Mouse (Mus musculus): ENCODE results near the gene Grid1. TPM values are rescaled to one million over a fixed set of nuclear protein-coding genes. Genes with fewer than 3 reads are reported as not detected.

Grid1 gene
- polyA plus RNA-seq, 1 experiment: 22.3 TPM

DNA sequence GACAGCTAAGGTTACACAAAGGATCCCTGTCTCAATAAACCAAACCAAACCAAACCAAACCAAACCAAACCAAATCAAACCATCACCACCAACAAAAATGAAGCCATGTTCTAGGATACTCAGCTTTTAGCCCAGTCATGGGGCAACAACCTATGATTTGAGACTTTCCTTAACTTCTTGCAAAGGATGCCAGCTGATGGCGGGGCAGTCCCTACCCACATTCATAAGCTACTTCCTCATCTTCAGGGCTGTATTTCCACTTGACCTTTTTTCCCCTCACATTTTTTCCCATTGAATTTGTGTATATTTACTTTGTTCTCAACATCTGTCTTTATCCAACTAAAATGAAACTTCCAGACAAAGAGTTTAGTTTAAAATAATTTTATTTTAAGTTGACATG is 135.8 kb downstream of the Grid1 start:
- Histone ChIP-seq H3K27ac (ENCODE audit: insufficient read depth, low read length) (no peak overlapping the region), H3K4me1 (ENCODE audit: control insufficient read depth, insufficient read depth, low read length) (peaks cover 10% of the 10 kb centered on the region), H3K4me3 (ENCODE audit: insufficient read depth, low read length) (no peak overlapping the region)
- TF ChIP-seq CTCF (IDR thresholded peaks at IDR 0.05; ENCODE audit: extremely low read depth, insufficient read depth, low read length) (no peak), POLR2A (IDR thresholded peaks at IDR 0.05; ENCODE audit: extremely low read depth, insufficient read depth, low read length) (no peak)

DNA sequence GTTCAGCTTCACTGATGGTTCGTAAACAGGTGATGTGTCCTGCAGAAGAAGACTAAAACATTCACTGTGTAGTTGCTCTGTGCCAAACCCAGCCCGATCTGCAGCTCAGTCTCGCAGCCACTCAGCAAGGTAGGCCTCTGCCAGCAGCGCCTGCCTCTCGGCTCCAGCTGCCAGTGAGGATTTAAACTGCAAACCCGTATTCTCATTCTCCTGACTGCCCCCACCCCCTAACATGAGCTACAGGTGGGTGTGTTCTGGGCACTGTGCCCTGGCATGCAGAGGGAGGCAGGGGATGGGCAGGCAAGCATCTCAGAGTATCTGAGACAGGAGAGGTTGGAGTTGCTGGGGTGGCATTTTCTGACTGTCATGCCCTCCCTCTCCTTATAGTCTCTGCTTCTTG is 140.3 kb downstream of the Grid1 start:
- no peak for TF ChIP-seq POLR2A (IDR thresholded peaks at IDR 0.05; ENCODE audit: extremely low read depth, insufficient read depth, low read length)
- no peak for TF ChIP-seq CTCF (IDR thresholded peaks at IDR 0.05; ENCODE audit: extremely low read depth, insufficient read depth, low read length)
- H3K4me1 ChIP-seq (ENCODE audit: control insufficient read depth, insufficient read depth, low read length): peaks cover 7% of the 10 kb centered on the region
- no peak overlapping the region for H3K27ac ChIP-seq (ENCODE audit: insufficient read depth, low read length)
- H3K4me3 ChIP-seq (ENCODE audit: insufficient read depth, low read length): no peak overlapping the region

DNA sequence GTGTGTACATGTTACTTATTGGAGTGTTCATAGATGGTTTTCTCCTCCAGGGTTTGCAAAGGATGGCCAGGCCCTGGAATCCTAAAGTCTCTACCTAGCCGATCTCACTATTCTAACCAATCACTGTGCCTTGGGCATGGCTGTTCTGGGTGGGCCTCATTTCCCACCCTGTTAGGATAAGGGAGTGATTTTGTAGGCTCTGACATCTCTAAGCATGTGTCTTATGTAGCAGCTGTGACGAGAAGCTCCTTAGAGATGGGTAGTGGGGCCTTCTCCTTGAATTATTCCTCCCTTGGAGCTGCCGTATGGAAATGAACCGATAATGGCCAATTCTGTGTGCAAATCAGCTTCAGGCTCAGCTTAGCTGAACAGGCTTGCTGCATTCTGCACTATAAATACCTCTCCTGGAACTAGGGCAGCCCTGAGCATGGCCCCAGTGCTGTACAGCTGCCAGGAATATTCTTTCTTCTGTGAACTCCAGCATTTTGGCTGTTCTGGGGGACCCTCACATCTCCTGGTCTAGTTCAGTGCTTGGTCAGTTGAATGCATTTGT is 143.8 kb downstream of the Grid1 start:
- no peak overlapping the region for H3K4me3 ChIP-seq (ENCODE audit: insufficient read depth, low read length)
- H3K27ac ChIP-seq (ENCODE audit: insufficient read depth, low read length): no peak overlapping the region
- TF ChIP-seq CTCF (IDR thresholded peaks at IDR 0.05; ENCODE audit: extremely low read depth, insufficient read depth, low read length): no peak
- peaks cover 8% of the 10 kb centered on the region for H3K4me1 ChIP-seq (ENCODE audit: control insufficient read depth, insufficient read depth, low read length)

DNA sequence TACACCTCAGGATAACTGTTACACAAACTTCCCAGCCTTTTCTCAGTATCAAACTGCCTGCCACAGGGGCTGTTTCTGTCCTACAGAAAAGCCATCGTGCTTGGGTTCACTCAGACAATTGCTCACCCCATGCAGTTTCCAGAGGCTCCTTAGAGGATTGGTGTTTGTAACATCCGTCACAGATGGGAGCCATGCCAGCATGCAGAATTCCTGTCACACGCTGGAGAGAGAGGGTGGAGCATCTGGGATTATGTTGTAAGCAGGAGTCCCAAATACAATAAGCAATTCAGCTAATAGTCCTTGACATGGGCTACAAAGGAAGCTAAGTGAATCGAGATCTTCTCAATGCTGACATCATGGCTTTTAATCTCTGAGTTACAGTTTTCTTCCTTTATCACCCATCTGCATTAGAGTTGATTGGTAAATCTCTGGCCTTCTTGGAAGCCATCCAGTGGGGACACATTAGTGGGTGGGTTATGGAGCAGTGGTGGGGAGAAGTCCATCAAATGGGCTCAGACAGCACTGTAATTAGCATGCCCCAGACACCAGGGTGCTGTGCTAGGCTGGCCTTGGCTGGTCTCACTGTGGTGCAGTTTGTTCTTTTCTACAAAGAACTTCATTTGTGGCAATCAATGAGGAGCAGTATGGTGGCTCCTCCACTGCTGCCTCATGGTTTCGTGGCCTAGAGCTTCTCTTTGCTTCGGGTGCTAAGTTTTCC is 149.4 kb downstream of the Grid1 start:
- TF ChIP-seq POLR2A (IDR thresholded peaks at IDR 0.05; ENCODE audit: extremely low read depth, insufficient read depth, low read length) (no peak), CTCF (IDR thresholded peaks at IDR 0.05; ENCODE audit: extremely low read depth, insufficient read depth, low read length) (no peak)
- no peak overlapping the region for H3K27ac ChIP-seq (ENCODE audit: insufficient read depth, low read length)

DNA sequence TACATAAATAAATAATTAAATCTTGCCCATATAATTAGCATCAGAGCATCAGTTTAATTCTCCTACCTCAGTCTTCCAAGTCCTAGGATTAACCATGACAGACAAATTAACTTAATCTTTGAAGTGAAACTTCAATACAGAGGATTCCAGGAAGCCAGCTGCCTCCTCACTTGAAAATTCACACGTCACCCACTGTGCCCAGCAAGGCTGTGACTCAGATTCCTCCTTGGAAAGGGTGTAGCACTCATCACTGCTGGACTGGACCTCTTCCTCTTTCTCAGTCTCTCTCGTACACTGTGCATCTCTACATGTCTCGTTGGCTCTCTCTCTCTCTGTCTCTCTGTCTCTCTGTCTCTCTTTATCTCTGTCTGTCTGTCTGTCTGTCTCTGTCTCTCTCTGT is 153.0 kb downstream of the Grid1 start:
- TF ChIP-seq POLR2A (IDR thresholded peaks at IDR 0.05; ENCODE audit: extremely low read depth, insufficient read depth, low read length): no peak
- no peak for TF ChIP-seq CTCF (IDR thresholded peaks at IDR 0.05; ENCODE audit: extremely low read depth, insufficient read depth, low read length)
- peaks cover 4% of the 10 kb centered on the region for H3K4me1 ChIP-seq (ENCODE audit: control insufficient read depth, insufficient read depth, low read length)
- no peak overlapping the region for H3K27ac ChIP-seq (ENCODE audit: insufficient read depth, low read length)
- H3K4me3 ChIP-seq (ENCODE audit: insufficient read depth, low read length): no peak overlapping the region

More for the DNA sequence above, 149.4 kb downstream of the Grid1 start:
- Histone ChIP-seq H3K4me1 (ENCODE audit: control insufficient read depth, insufficient read depth, low read length) (peaks cover 5% of the 10 kb centered on the region), H3K4me3 (ENCODE audit: insufficient read depth, low read length) (no peak overlapping the region)

DNA sequence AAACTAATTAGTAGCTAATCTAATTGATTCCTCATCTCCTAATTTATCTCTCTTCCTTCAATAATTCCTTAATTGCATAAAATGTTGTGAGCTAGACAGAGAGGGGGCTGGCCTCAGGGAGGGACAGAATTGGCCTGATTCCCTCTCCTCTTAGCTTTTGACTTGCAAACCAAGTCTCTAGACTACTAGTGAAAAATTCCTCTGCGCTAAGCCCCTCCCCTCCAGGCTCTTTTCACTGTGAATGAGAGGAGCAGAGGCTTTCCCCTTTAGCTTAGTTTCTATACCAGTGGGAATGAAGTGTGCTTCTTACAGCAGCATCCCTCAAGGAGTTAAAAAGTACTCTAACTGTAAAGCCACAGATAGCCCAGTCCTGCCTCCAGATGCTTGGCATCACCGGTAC is 160.8 kb downstream of the Grid1 start:
- no peak overlapping the region for H3K27ac ChIP-seq (ENCODE audit: insufficient read depth, low read length)
- TF ChIP-seq CTCF (IDR thresholded peaks at IDR 0.05; ENCODE audit: extremely low read depth, insufficient read depth, low read length) (no peak), POLR2A (IDR thresholded peaks at IDR 0.05; ENCODE audit: extremely low read depth, insufficient read depth, low read length) (no peak)
- peaks cover 2% of the 10 kb centered on the region; the same call in 1 of the 2 replicates for H3K4me1 ChIP-seq (ENCODE audit: control insufficient read depth, insufficient read depth, low read length)
- H3K4me3 ChIP-seq (ENCODE audit: insufficient read depth, low read length): no peak overlapping the region

DNA sequence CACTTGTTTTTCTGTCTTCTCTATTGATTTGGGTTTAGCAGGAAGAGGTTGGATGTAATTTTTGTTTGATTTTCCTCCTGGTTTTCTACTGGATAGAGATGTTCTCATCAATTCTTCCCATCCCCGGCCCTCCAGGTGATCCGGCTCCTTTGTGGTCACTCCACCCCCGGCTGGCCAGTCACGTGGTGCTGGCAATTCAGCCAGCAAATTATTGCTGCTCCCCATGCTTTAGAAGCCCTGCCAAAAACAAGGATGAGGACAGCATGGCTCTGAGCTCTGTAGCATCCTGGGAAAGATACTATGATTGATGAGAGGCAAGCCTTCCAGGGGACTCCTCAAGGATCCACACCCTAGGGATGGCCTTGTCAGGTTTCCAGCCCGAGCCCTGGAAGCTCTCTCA is 169.2 kb downstream of the Grid1 start:
- H3K4me1 ChIP-seq (ENCODE audit: control insufficient read depth, insufficient read depth, low read length): no peaks in the 10 kb centered on the region; the same call in 1 of the 2 replicates
- no peak overlapping the region for H3K4me3 ChIP-seq (ENCODE audit: insufficient read depth, low read length)
- H3K27ac ChIP-seq (ENCODE audit: insufficient read depth, low read length): no peak overlapping the region
- TF ChIP-seq CTCF (IDR thresholded peaks at IDR 0.05; ENCODE audit: extremely low read depth, insufficient read depth, low read length): no peak
- no peak for TF ChIP-seq POLR2A (IDR thresholded peaks at IDR 0.05; ENCODE audit: extremely low read depth, insufficient read depth, low read length)

DNA sequence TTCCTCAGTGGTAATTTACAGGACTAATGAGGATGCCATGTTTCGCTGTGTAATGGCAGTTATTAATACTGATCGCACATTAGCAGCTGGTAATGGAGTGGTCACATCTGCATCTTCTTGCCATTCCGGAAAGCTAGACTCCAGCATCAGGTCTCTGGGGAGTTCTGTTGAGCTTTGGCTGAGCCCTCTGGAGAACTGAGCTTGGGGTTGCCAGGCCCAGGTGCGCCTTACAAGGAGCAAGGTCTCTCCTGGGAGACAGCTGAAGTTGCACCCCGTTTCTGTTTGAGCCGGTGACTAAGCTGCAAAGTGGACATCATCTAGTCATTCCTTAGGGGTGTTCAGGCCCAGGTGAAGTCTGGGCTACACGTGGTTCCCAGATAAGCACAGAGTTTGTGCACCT is 186.8 kb downstream of the Grid1 start:
- TF ChIP-seq POLR2A (IDR thresholded peaks at IDR 0.05; ENCODE audit: extremely low read depth, insufficient read depth, low read length) (no peak), CTCF (IDR thresholded peaks at IDR 0.05; ENCODE audit: extremely low read depth, insufficient read depth, low read length) (no peak)
- H3K4me1 ChIP-seq (ENCODE audit: control insufficient read depth, insufficient read depth, low read length): no peaks in the 10 kb centered on the region

DNA sequence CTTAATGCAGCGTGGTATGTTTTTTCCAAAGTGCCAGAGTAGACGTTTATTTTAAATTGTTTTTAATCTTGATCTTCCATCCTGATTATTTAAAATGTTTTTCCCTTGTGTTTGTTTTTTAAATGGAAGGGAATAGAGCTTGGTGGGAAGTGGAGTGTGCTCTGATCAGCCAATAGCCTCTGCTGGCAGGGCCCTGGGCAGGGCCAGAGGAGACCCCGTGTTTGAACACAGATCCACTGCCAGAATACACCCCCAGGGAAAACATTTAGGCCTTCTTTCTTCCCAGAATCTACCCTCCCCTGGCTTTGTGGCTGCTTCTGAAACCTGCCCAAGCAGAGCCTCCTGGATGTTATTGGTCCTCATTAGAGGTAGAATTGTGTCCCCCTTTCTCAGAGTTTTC is 188.8 kb downstream of the Grid1 start:
- no peak overlapping the region for H3K4me3 ChIP-seq (ENCODE audit: insufficient read depth, low read length)
- TF ChIP-seq CTCF (IDR thresholded peaks at IDR 0.05; ENCODE audit: extremely low read depth, insufficient read depth, low read length): no peak
- TF ChIP-seq POLR2A (IDR thresholded peaks at IDR 0.05; ENCODE audit: extremely low read depth, insufficient read depth, low read length): no peak
- H3K27ac ChIP-seq (ENCODE audit: insufficient read depth, low read length): no peak overlapping the region
- H3K4me1 ChIP-seq (ENCODE audit: control insufficient read depth, insufficient read depth, low read length): no peaks in the 10 kb centered on the region

More for the DNA sequence above, 186.8 kb downstream of the Grid1 start:
- H3K27ac ChIP-seq (ENCODE audit: insufficient read depth, low read length): no peak overlapping the region
- H3K4me3 ChIP-seq (ENCODE audit: insufficient read depth, low read length): no peak overlapping the region

DNA sequence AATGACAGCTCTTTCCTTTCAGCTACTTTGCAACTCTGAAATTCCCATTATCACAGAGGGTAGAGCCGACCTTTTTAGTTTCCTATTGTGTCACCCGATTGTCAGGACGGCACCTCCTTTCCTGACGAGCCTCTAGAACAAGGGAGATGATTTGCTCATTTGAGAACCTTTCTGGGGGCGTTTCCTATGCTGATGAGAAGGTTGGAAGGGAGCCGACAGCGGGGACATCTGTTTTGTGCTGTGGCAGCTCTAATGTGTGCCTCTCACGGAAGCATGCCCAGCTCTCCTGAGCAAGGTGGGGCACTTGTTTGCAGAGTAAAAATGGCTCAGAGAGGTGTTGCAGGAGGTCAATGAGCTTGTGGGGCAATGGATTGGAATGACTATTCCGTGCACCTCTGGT is 189.2 kb downstream of the Grid1 start:
- Histone ChIP-seq H3K4me1 (ENCODE audit: control insufficient read depth, insufficient read depth, low read length) (no peaks in the 10 kb centered on the region), H3K27ac (ENCODE audit: insufficient read depth, low read length) (no peak overlapping the region), H3K4me3 (ENCODE audit: insufficient read depth, low read length) (no peak overlapping the region)
- no peak for TF ChIP-seq POLR2A (IDR thresholded peaks at IDR 0.05; ENCODE audit: extremely low read depth, insufficient read depth, low read length)
- no peak for TF ChIP-seq CTCF (IDR thresholded peaks at IDR 0.05; ENCODE audit: extremely low read depth, insufficient read depth, low read length)

Data from cortical plate, adult 2 months (tissue).